Mouse (Mus musculus): ENCODE measurements at regions not wholly inside any gene's neighbourhood (a gene's known extent, or its start where the extent isn't known, plus 50 kb on each side); places are given as distances from the start of the nearest gene placed in this dataset.

DNA sequence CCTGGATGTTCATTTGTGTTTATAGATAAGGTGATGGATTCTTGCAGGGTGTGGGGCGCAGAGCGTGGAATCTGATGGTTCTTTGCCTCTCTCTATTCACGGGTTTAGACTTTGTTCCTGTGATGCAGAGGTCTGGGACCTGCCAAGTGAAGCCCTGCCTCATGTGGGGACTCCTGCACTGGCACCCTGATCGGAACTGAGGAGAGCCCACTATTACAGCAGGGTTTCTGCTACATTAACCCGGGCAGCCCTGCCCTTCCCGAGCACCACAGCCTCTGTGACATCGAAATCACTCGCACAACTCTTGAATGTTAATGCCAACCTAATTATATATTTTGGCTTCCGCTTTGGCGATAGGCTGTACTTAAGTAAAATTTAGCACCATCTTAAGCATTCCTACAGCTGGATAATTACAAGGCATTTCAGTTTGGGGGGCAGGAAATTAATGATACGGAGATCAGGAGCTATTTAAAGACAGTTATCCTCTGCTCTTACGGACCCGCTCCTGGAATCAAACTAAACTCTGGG is 294.7 kb downstream of the Irs2 start:
- DNase-seq (ENCODE audit: low spot score) = no peak

DNA sequence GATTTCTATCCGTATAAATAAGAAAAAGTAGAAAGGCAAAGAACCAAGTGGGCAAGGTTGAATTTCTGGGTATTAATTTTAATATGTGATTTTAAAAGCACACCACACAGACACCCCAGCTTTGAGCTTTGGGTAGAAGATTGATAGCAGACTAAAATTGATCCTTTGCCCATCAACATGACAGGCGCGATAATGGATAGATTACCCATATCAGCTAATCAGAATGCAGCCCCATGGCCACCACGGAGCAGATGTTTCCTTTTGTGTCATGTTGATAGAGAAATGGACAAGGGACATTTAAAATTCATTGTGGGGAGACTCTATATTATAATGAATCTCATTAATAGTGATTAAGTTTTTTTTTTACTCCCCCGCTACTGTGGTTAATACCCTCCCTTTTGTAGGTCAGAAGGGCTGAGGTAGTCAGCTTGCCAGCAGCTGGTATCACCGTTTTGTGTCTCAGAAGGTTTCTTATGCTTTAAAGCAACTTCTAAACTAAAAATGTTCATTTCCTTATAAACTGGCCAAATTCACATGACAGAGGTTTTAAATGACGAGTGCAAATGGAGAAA is 296.1 kb downstream of the Irs2 start:
- DNase-seq (ENCODE audit: low spot score) = no peak

DNA sequence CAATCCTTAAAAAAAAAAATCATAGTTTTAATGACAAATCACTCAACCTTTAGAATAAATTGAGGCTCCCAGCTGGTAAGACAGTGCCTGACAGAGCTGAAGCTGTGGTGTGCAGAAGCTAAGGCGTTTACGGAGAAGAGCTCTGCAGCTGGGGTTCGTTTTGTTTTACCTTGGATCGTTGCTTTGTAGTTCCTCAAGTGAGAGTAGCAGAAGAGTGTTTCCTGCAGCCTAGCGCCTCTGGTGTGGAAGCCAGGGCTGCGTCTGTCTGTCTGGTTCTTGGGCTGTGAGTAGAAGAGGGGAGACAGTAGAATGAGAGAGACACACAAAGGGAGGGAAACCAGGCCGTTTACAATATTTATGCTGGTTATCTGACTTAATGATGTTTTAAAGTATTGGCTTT is 296.8 kb downstream of the Irs2 start:
- DNase-seq (ENCODE audit: low spot score) = no peak

DNA sequence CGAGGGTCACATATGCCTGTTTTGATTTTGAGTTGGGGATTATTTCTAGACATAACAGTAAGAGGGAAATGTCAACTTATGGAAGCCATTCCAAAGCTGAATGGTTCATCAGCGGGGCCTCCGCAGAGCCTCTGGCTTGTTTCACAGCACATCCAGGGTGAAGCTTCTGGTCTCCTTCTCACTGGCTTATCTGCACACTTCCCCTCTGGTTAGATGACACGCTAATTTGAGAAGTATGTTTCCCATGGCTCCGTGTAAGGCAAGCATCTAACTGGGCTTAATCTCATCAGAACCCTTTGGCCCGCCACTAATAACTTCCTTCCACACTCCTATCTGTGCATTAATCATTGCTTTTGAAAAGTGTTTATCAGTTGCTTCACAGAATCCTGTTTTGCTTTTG is 299.7 kb downstream of the Irs2 start:
- DNase-seq (ENCODE audit: low spot score) = no peak

DNA sequence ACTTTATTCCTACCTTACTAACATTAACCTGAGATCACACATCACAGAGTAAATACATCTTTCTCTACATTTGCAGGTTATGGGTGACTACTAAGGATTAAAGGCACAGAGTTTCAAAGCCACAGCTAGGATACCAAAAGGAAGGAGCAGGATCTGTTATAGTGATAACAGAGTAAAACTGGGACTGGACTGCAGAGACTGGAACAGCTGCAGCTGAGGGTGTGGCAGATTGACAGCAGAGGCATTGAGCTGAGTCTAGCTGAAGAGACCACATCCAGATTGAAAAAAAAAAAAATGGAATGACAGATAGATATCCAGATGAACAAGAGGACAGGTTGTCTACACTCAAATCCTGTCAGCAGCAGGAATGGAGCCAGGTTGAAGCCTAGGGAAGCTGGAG is 301.1 kb downstream of the Irs2 start:
- DNase-seq (ENCODE audit: low spot score) = no peak

DNA sequence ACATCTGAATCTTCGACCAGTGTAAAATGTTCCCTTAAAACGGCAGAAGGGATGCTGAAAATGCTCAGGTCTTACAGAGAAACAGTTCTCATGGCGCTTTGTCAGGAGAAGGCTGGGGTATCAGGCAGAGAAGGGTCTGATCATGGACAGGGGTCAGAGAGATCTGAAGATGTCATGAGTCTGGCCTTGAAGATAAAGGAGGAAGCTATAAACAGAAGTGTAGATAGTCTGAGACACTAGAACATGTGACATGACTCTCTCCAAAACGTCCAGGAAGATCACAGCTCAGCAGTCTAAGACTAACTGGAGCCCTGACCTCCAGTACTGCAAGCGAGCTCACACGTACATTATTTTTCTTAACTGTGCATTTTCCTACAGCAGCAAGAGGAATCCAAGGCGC is 302.3 kb downstream of the Irs2 start:
- DNase-seq (ENCODE audit: low spot score) = no peak

DNA sequence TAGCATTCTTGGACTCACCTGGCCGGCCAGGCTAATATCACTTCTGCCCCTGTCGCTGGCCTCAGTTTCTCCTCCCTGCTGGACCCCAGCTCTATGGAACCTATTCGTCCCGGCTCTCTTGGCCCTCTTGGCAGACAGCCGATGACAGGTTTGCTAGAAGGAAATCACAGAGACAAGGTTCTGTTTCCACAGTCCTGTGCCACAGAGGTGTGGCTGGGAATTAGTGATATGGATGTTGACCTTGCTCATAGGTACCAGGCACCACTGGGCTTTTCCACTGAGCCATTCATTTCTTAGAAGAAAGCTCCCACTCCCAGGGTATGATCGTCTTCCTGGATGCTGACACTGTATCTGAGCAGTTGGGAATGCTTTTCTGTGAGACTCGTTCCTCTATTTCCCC is 305.5 kb downstream of the Irs2 start:
- no peak for DNase-seq (ENCODE audit: low spot score)

DNA sequence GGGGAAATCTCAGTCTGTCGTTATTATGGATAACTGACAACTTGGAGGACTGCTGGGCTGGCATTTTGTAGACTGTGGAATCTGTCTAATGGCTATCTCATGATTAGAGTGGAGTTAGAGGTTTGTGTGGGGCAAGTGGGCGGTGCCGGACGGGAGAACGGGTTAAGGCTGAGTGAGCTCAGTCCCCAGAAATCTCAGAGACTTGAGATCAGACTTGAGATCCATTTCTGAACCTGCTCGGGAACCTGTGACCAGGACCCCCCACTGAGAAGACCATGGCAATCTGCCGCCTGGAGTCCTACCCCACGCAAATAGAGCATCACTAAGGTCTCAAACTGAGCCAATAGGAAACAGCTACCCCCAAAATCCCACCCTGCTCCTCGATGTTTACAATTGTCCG is 306.0 kb downstream of the Irs2 start:
- DNase-seq (ENCODE audit: low spot score) = no peak

DNA sequence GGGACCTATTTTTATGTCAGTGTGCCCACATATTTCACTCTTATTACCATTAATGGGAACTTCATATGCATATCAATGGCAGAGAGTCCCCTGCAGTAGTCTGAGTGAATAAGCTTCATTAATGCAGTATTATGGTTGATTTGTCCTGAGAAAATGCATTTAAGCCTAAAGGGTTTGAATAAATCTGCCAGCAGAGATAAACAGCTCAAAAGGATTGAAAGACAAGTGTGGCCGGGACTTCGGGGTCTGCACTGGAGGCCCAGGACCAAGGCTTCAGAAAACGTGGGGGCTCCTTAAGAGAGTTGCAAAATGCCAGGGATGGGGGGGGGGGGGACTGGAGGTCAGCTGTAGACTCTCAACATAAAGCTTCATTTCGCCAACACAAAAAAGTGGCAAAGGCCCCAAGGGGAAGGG is 306.6 kb downstream of the Irs2 start:
- DNase-seq (ENCODE audit: low spot score) = no peak

DNA sequence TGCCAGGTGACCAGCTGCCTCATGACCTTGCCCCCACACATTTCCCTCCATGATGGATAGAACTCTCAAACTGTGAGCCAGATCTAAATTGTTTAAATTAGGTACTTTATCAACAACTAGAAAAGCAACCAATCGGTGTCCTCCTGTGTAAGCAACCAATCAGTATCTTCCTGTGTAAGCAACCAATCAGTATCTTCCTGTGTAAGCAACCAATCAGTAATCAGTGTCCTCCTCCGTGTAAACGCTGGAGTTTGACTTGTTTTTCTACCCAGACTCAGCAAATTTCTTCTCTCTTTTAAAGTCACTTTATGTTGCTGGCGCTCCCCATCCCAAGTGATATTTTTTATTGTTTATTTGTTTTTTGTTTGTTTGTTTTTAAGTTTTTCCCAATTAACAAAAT is 307.0 kb downstream of the Irs2 start:
- no peak for DNase-seq (ENCODE audit: low spot score)

DNA sequence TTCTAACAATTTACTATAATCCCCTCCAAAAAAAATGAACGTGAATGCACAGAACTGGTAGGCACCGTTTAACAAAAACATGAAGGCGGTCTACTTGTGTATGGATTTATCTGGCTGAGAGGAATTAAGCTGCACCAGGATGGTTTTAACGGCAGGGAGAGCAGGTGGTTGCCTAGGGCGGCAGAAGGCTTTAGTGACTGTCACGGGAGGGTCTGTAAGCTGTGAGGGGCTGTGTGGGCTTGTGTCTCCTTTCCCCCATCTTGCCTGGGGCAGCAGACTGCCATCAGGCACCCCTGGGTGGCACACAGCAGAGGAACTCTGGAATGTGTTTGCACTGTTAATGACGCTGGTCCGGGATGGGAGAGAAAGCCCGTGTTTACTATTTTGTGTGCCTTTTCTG is 308.6 kb downstream of the Irs2 start:
- no peak for DNase-seq (ENCODE audit: low spot score)

DNA sequence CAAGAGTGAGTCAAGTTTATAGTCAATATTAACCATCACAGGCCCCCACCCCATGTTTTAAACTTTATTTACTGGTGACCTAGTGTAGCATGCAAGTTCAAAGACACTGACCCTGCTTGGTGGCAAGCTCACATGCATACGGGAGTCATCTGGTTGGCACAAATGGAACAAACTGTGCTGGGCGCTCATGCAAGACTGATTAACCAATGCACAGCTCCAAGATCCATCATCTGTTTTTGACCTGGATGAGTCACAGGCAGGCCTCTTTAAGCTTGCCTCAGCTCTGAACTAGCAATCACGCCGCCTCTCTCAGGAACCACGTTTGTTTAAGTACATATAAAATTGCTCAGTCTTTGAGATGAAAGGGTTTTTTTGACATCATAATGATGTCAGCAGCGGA is 313.1 kb downstream of the Irs2 start:
- no peak for DNase-seq (ENCODE audit: low spot score)

DNA sequence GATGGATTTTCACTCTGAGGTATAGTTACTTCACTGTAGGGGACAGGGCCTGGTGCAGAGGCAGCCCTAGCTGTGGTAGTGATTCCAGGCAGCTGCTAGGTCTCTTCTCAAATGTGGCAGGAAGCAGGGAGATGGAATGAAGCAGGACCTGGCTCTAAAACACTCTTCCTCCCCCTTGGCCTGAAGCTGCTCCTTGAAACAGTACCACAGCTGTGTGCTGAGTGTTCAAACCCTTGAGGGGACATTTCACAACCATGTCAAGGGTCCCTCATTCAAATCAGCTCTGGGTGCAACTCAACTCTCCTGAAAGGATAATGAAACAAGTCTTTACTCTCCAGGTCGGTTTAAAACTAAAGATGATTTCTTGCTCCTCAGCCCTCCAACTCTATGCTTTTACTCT is 317.6 kb downstream of the Irs2 start:
- no peak for DNase-seq (ENCODE audit: low spot score)

DNA sequence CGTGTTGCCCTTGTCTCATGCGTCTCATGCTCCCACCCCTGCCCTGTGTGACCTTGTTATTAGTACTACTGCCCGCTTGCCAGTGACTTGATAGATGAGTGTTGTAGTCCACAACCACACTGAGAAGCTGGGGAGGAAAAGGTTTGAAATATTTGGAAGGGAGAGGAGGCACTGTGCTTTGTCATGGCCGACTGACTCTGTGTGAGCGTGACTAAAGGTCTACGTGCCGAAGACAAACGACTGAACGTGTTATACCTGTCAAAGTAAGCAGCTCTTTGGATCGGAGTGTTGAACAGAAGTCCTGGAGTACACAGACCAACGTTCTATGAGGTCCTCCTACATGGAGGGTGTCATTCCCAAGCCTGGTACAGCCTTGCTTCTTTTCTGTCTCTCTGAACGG is 318.4 kb downstream of the Irs2 start:
- no peak for DNase-seq (ENCODE audit: low spot score)

DNA sequence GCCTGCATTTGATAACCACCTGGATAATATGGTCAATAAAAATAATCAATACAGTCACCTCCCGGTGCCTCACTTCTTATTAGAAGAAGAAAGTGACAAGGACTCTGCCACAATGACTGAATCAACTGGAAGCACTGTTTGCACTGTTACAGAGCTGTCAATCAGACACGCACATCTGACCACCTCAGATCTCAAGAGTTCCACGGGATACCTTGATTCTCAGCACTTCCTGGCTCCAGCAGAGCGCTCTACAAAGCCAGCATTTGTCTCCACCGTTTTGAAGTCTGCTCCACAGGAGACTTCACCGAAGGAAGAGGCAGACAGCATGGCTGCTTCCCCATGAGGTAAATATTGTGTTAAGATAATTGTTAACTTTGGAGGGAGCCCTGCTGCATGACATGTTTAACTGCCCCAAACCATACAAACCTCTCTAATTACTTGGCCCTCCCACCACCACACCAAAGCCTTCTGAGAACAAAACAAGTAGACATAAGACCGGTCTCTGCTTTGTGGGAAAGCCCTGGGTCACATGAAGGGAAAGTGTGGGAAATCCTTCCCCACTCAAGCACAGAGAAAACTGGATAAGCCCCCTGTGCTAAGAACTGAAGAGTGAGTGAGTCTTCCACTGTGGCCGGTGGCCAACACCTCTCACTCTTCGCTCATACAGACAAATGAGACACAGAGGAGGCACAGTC is 320.2 kb downstream of the Irs2 start:
- no peak for DNase-seq (ENCODE audit: low spot score)

Data from testis, postnatal 14 days (tissue).